Comparison of ENCODE assay signal across 9 mouse cellular contexts in genomic region chr15:101260387-101260786, GRCm38 (mm10). TPM values are rescaled to one million over a fixed set of nuclear protein-coding genes. Genes with fewer than 3 reads are reported as not detected.
DNase-seq lines count a peak whose midpoint lies in the region; ATAC-seq and TF ChIP-seq lines count a peak whose summit lies in the region.
"Had no signal": no experiment of that assay in that cellular context is flagged by ENCODE, and none has a peak within 500 bp of the region (broad histone marks: within the 10 kb centered on the region; RNA-seq: fewer than 3 reads in every experiment).

No protein-coding gene starts in this region.

- no peak overlapping the region for H3K4me3 ChIP-seq in heart, embryonic 12.5 days
- H3K4me3 ChIP-seq in stomach, postnatal 0 days (ENCODE audit: low read depth, low read length) = no peak overlapping the region
- H3K4me3 ChIP-seq in liver, embryonic 12.5 days = no peak overlapping the region
- H3K4me3 ChIP-seq: neural tube, embryonic 12.5 days had no signal

- peak; percentile 50 for DNase-seq in ovary, postnatal 36 days (ENCODE audit: low spot score)
- no peak for DNase-seq in ovary, adult 18-20 months (ENCODE audit: low spot score)
- peak; percentile 75 for DNase-seq in kidney, postnatal 14 days
- DNase-seq in stomach, postnatal 0 days (ENCODE audit: low spot score) = no peak
- DNase-seq in T-cell, adult 2 months (ENCODE audit: low spot score) = no peak
- no peak for DNase-seq in layer of hippocampus, postnatal 14 days (ENCODE audit: low spot score in 2 of 2)

- TF ChIP-seq CTCF in stomach, postnatal 0 days (IDR thresholded peaks at IDR 0.05; ENCODE audit: low read depth) = no peak; the same call in 1 of the 2 replicates

- H3K27me3 ChIP-seq in heart, embryonic 12.5 days (replicated peaks) = no peaks in the 10 kb centered on the region
- no peaks in the 10 kb centered on the region for H3K27me3 ChIP-seq in stomach, postnatal 0 days (ENCODE audit: control insufficient read depth, insufficient read depth, low read length)
- H3K27me3 ChIP-seq in liver, embryonic 12.5 days (replicated peaks) = peaks cover 35% of the 10 kb centered on the region

- no peaks in the 10 kb centered on the region for H3K9me3 ChIP-seq in heart, embryonic 12.5 days (replicated peaks)
- H3K9me3 ChIP-seq in stomach, postnatal 0 days (ENCODE audit: control insufficient read depth, low read length) = no peaks in the 10 kb centered on the region
- no peaks in the 10 kb centered on the region for H3K9me3 ChIP-seq in liver, embryonic 12.5 days (replicated peaks)
- H3K9me3 ChIP-seq: neural tube, embryonic 12.5 days had no signal

- TF ChIP-seq EP300 in stomach, postnatal 0 days (optimal IDR thresholded peaks at IDR 0.05) = no peak

- H3K9ac ChIP-seq in heart, embryonic 12.5 days = peak overlapping the region; percentile 55
- H3K9ac ChIP-seq in stomach, postnatal 0 days (ENCODE audit: low read length) = no peak overlapping the region; the same call in 1 of the 2 replicates
- H3K9ac ChIP-seq in liver, embryonic 12.5 days = no peak overlapping the region
- H3K9ac ChIP-seq: neural tube, embryonic 12.5 days had no signal

- WGBS in heart, embryonic 12.5 days = 32% methylated on average over 10 of the region's 10 CpGs
- 23% methylated on average over 10 of the region's 10 CpGs for WGBS in stomach, postnatal 0 days
- WGBS in liver, embryonic 12.5 days (ENCODE audit: insufficient replicate concordance) = 60% methylated on average over 10 of the region's 10 CpGs

- peak overlapping the region; percentile 44; the same call in 1 of the 2 replicates for H3K4me2 ChIP-seq in heart, embryonic 12.5 days
- H3K4me2 ChIP-seq in stomach, postnatal 0 days (replicated peaks; ENCODE audit: low read depth) = no peak overlapping the region
- H3K4me2 ChIP-seq in liver, embryonic 12.5 days = no peak overlapping the region
- H3K4me2 ChIP-seq: neural tube, embryonic 12.5 days had no signal

- peak overlapping the region; percentile 93 for H3K27ac ChIP-seq in heart, embryonic 12.5 days (ENCODE audit: poor library complexity, severe bottlenecking)
- peak overlapping the region; percentile 49; the same call in 1 of the 2 replicates for H3K27ac ChIP-seq in stomach, postnatal 0 days (replicated peaks)
- H3K27ac ChIP-seq in liver, embryonic 12.5 days = no peak overlapping the region
- H3K27ac ChIP-seq: neural tube, embryonic 12.5 days had no signal

- H3K36me3 ChIP-seq in heart, embryonic 12.5 days = no peaks in the 10 kb centered on the region
- H3K36me3 ChIP-seq in stomach, postnatal 0 days (ENCODE audit: control insufficient read depth, insufficient read depth, low read length) = no peaks in the 10 kb centered on the region
- H3K36me3 ChIP-seq in liver, embryonic 12.5 days = no peaks in the 10 kb centered on the region
- H3K36me3 ChIP-seq: neural tube, embryonic 12.5 days had no signal

- peaks cover 59% of the 10 kb centered on the region for H3K4me1 ChIP-seq in heart, embryonic 12.5 days (replicated peaks)
- peaks cover 9% of the 10 kb centered on the region; the same call in 1 of the 2 replicates for H3K4me1 ChIP-seq in stomach, postnatal 0 days (replicated peaks; ENCODE audit: control insufficient read depth, insufficient read depth)
- H3K4me1 ChIP-seq in liver, embryonic 12.5 days = peaks cover 29% of the 10 kb centered on the region

- ATAC-seq in heart, embryonic 12.5 days (ENCODE audit: insufficient number of reproducible peaks, low FRiP score) = no peak
- ATAC-seq in stomach, postnatal 0 days (ENCODE audit: low FRiP score, low TSS enrichment) = 0 out of 2 replicates have a peak, but pooled peaks have one; percentile 31
- ATAC-seq in liver, embryonic 12.5 days = no peak

RNA-seq across cellular contexts. Expression of gene Nr4a1, which starts 6.3 kb away (rescaled TPM):
- 14.4 and 17.4 TPM in 2 replicates for polyA plus RNA-seq in heart, embryonic 12.5 days (2016; fragmentation: Nextera tagmentation; extraction: Ambion mirVana)
- polyA plus RNA-seq in stomach, postnatal 0 days (2015; fragmentation: Nextera tagmentation; extraction: Ambion mirVana) = 9.4 and 17.1 TPM in 2 replicates
- 0.83 and 1.0 TPM in 2 replicates for polyA plus RNA-seq in liver, embryonic 12.5 days (2016; fragmentation: Nextera tagmentation; extraction: Ambion mirVana)
- 10 to 100 TPM; 34.5 to 54.4 TPM for total RNA-seq in layer of hippocampus, postnatal 14 days (2021)

RNA-seq across cellular contexts. Expression of gene Atg101, which starts 23.7 kb away (rescaled TPM):
- polyA plus RNA-seq in heart, embryonic 12.5 days (2016; fragmentation: Nextera tagmentation; extraction: Ambion mirVana) = 46.6 and 49.7 TPM in 2 replicates
- polyA plus RNA-seq in stomach, postnatal 0 days (2015; fragmentation: Nextera tagmentation; extraction: Ambion mirVana) = 49.3 and 50.4 TPM in 2 replicates
- 31.5 and 31.7 TPM in 2 replicates for polyA plus RNA-seq in liver, embryonic 12.5 days (2016; fragmentation: Nextera tagmentation; extraction: Ambion mirVana)
- 10 to 100 TPM; 45.9 to 47.3 TPM for total RNA-seq in layer of hippocampus, postnatal 14 days (2021)

RNA-seq across cellular contexts. Expression of gene 6030408B16Rik, which starts 32.6 kb away (rescaled TPM):
- polyA plus RNA-seq in heart, embryonic 12.5 days (2016; fragmentation: Nextera tagmentation; extraction: Ambion mirVana) = 0.73 and 0.83 TPM in 2 replicates
- 2.4 TPM in 2 replicates for polyA plus RNA-seq in stomach, postnatal 0 days (2015; fragmentation: Nextera tagmentation; extraction: Ambion mirVana)
- 0.17 and 0.19 TPM in 2 replicates for polyA plus RNA-seq in liver, embryonic 12.5 days (2016; fragmentation: Nextera tagmentation; extraction: Ambion mirVana)
- total RNA-seq in layer of hippocampus, postnatal 14 days (2021) = under 1 TPM; 0.28 to 0.69 TPM

RNA-seq across cellular contexts. Expression of gene Grasp, which starts 36.4 kb away (rescaled TPM):
- 6.6 and 7.3 TPM in 2 replicates for polyA plus RNA-seq in heart, embryonic 12.5 days (2016; fragmentation: Nextera tagmentation; extraction: Ambion mirVana)
- 2.0 TPM in 2 replicates for polyA plus RNA-seq in stomach, postnatal 0 days (2015; fragmentation: Nextera tagmentation; extraction: Ambion mirVana)
- polyA plus RNA-seq in liver, embryonic 12.5 days (2016; fragmentation: Nextera tagmentation; extraction: Ambion mirVana) = 0.81 and 1.3 TPM in 2 replicates
- 10 to 100 TPM; 53.4 to 55.2 TPM for total RNA-seq in layer of hippocampus, postnatal 14 days (2021)

Comparison
In these comparisons a context has a peak if more than half of its experiments do, and no peak if none do; other contexts are left out.
1. DNase-seq: peak in ovary, postnatal 36 days (single experiment) and kidney, postnatal 14 days (single experiment); none in ovary, adult 18-20 months (single experiment), stomach, postnatal 0 days (single experiment), T-cell, adult 2 months (single experiment) and layer of hippocampus, postnatal 14 days (0 of 2).